Mouse (Mus musculus): ENCODE measurements at regions not wholly inside any gene's neighbourhood (a gene's known extent, or its start where the extent isn't known, plus 50 kb on each side); places are given as distances from the start of the nearest gene placed in this dataset.

DNA sequence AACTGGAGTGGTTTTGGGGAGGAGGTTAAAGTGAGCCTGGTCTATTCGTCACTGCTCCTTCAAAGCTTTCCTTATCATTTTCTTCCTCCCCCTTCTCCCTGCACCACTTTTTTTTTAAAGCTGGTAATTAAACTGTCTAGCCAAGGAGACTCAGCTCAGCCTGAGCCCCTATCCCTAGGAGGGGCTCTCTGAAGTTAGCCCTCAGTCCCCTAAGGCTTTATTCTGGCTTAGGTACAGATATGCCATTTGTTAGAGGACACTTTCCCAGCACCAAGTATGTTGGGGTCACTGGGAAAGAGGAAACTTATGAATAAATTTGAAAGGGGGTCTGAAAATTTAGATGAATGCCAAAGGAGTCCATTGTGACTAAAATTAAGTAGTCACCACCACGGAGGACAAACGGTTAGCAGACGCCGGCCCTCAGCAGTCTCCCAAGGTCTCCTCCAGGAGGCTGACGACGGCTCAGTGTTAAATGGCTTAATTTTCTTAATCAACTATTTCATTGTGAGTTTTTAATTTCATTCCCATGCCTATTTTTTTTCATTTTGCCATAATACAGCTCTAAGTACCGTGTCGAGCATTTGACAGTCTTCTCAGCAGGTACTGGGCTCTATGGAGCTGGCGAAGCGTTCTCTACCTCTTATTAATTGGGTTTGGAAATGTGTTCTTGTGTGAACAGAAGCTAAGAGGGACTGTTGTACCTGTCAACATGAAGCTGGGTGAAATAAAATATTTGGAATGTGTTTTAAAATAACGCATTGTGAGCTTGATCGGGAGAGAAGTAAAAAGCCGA, 370.6 kb upstream of the Cited2 start:
- DNase-seq (ENCODE audit: low read depth, low spot score): no peak

- no peak for DNase-seq (ENCODE audit: low read depth, low spot score)
Observed at GRCm38 (mm10) chr10:17355476-17355875, 367.5 kb upstream of the Cited2 start.

DNA sequence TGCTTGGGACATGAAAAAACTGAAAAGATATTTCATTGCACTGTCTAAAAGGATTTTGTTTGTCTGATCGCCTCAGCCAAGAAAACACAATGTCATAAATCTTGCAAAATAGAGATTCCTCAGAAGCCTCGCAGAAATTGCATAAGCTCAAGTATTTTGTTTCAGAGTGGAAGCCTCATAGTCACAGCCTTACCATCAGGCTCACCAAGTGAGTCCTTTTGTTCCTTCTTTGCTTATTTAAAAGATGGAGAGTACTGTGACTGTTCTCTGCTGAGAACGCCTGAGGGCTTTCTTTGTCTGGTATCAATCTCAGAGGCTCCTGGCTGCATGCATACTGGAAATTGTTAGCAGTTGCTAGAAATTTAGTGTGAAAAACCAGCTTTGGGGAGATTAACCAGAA, 367.0 kb upstream of the Cited2 start:
- DNase-seq (ENCODE audit: low read depth, low spot score): no peak

DNA sequence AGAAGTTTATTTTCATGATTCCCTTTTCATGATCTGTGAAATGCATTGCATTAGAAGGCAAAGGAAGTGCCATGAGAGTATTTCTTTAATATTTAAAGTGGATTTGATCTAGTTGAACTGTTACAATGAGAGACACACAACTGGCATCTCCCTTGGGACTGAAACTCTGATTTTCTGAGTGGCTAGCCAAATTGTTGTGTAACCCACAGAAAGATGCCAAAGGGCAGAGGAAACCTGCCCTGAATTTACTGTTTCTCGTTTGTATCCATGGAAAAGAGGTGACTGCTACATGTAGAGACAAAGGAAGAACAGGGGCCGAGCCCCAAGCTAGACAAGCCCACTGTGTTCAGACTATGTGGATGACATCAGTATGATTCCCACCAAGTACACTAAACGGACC, 360.4 kb upstream of the Cited2 start:
- no peak for DNase-seq (ENCODE audit: low read depth, low spot score)

GRCm38 (mm10) chr10:17366042-17366740, 356.8 kb upstream of the Cited2 start:
- DNase-seq (ENCODE audit: low read depth, low spot score): no peak

DNA sequence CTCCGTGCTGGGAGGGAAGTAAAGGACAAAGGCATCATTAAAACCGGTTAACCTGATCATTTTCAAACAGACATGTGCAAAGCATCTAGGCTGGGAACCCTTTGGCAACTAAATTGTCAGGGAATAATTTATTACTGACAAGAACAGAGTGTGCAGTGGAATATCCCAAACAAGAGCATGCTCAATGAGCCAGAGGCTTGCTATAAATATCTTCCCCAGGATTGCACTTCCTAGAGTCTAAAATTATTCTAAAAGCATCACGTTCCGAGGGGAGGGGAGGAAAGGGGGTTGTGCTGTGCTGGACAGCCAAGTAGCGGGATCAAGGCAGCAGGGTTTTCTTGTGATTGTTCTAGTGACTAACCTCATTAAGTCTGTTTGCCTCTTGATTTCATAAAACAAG, 356.0 kb upstream of the Cited2 start:
- no peak for DNase-seq (ENCODE audit: low read depth, low spot score)

DNA sequence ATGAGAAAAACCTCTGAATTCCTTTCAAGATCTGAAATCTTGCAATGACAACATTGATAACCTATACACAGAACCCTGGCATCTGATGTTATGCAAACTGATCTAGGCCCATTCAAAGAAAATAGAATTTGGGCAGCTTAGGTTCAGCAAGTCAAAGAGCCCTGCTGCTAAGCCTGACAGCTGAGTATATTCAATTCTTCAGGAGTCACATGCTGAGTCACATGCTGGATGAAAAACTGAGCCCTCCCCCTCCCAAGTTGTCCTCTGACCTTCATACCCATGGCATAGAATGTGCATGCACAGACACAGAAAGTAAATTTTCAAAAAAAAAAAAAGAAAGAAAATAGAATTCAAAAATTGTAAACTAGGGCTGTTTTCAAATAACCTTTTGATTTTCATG, 355.6 kb upstream of the Cited2 start:
- DNase-seq (ENCODE audit: low read depth, low spot score): no peak

DNA sequence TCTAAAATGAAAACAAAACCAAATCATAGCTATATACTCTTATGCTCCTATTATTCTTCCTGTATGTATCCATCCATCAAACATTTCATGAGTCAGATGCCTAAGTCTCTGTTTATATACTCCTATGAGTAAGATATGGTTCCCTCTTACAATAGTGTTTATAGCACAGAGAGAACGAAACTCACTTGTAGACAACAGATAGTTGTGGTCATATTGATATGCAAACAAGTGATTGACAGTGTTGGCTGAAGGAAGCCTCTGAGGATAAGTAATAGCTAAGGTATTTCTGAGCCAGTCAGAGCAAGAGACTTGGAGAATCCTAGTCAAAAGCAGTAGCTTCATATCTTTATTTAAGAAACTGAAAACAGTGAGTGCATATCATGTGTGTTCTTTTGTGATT, 354.4 kb upstream of the Cited2 start:
- no peak for DNase-seq (ENCODE audit: low read depth, low spot score)

GRCm38 (mm10) chr10:17372905-17373304, 350.1 kb upstream of the Cited2 start:
- DNase-seq (ENCODE audit: low read depth, low spot score): no peak

- no peak for DNase-seq (ENCODE audit: low read depth, low spot score)
Observed at GRCm38 (mm10) chr10:17374047-17374446, 349.0 kb upstream of the Cited2 start.

DNA sequence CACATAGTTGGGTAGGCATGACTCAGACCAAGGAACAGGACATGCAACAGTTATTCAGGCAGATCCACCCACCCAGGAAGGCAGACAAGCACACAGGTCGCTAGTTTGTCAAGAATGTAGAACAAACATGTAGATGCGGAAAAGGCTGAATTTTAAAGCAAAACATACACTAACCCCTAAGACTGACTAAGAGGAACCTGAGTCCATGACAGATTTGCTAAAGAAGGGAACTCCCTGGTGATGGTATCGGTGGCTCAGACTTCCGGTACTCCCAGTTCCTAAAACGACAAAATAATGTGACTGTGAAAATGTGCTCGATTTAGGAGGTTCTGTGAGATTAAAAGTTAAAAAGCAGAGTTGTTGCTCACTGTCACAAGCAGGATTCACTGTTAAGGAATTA, 340.0 kb upstream of the Cited2 start:
- no peak for DNase-seq (ENCODE audit: low read depth, low spot score)

DNA sequence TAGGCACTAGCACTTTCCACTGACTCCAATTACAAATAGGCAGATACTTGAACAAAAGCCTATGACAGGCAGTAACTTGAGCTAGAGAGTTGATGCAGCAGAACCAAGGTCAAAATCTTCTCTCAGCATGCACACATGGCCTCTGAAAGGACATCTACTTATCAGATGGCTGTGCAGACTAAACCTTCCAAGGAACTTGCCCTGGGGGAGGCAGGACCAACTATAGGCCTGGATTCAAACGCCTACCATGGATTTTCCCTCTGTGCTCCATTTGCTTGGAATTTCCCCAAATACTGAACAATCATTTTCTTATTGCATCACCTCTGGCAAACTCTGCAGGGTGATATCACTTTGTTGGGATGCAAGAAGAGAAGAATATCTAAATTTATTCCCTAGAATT, 337.8 kb upstream of the Cited2 start:
- no peak for DNase-seq (ENCODE audit: low read depth, low spot score)

DNA sequence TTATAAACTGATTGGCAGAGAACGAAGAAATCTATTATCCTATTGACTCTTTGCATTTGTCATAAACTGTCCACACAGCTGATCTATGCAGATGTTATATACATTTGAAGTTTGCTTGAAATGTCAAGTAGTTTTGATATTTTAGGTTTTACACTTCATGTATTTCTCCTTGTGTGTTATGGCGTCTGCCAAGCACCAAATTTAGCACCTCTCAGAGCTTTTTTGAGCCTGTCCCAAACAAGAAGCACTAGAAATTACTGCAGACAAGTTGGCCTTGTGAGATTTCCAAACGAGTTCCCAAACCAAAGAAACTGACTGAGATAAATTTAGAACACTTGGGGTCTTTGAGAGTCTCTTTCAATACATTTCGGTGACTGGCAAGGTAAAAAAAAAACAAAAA, 335.7 kb upstream of the Cited2 start:
- no peak for DNase-seq (ENCODE audit: low read depth, low spot score)

- DNase-seq (ENCODE audit: low read depth, low spot score): no peak
Observed at GRCm38 (mm10) chr10:17395495-17396224, 327.4 kb upstream of the Cited2 start.

GRCm38 (mm10) chr10:17403899-17404298, 319.1 kb upstream of the Cited2 start:
- no peak for DNase-seq (ENCODE audit: low read depth, low spot score)

DNA sequence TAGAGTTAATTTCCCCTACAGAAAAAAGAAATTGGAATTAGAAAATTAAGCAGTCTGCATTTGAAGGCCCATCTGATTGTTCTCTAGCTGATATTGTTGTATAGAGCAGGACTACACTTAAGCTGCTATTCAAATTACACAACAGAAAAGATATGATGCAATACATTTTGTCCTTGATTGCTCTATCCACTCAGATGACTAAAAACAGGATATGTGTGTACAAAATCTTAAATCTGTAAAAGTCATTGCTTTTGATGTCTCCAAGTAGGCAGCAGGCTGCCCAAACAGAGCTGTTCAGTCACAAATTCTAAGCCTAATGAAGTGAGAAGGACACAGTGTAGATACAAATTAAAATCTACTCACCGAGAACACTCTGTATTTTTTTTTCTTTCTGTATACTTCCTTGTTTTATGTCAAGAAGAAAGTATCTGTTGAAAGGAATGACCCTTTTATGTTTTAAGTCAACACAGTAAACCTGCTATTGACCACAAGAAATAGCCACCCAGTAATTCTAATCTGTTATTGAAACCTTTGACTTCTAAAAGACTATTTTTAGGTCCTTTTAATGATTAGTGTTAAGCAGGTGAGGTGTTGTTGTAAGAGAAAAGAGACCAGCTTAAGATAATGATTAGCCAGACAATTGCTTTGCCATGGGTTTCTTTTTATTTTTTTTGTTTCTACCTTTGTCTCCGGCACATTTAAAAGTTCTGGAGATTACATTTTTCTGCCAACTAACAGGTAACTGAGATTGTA, 315.0 kb upstream of the Cited2 start:
- DNase-seq (ENCODE audit: low read depth, low spot score): no peak

GRCm38 (mm10) chr10:17408781-17409180, 314.2 kb upstream of the Cited2 start:
- no peak for DNase-seq (ENCODE audit: low read depth, low spot score)

DNA sequence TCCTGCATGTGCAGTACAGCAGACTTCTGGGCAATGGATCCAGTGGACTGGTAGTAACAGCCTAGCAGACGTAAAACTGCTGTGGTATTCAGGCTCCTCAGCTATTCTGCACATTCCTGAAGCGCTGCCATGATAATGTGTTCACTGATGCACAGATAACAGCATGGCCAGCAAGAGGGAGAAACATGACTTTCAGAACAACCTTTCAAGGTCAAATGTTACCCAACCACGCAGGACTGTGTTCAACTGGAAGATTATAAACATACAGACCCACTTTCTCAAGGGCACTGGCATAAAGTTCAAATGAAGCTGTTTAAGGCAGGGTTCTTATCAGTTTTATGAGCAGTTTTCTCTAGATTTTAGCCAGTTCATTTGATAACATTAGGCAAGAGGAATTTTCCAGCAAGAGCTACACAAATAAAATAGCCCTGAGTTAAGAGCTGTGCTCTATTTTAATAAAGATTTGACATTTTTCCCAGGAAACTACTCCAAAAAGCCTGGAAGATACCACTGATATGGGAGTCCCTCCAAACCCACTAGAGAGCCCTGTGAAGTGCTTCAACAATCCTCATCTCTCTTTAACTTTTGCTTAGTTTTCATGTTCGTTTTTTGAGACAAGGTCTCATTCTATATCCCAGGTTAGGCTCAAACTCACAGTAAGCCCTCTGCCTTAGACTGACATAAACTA, 311.6 kb upstream of the Cited2 start:
- DNase-seq (ENCODE audit: low read depth, low spot score): no peak

- DNase-seq (ENCODE audit: low read depth, low spot score): no peak
Observed at GRCm38 (mm10) chr10:17415112-17415511, 307.9 kb upstream of the Cited2 start.

DNA sequence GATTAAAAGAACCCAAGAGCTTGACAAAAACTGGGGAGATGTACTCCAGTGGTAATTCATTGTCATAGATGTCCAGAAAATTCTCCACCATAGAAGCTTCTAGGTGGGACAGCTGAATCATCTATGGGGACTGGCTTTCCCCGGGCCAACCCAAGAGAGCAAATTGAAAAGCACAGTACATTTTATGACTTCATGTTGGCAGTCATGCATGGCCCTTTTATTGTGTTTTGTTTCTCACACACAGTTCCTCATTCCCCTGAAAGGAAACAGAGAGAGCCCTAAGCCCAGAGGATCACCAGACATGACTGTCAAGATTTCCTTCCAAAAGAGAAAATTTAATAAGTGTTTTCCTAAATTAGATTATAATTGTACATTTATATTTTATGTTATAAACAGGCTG, 306.9 kb upstream of the Cited2 start:
- no peak for DNase-seq (ENCODE audit: low read depth, low spot score)

DNA sequence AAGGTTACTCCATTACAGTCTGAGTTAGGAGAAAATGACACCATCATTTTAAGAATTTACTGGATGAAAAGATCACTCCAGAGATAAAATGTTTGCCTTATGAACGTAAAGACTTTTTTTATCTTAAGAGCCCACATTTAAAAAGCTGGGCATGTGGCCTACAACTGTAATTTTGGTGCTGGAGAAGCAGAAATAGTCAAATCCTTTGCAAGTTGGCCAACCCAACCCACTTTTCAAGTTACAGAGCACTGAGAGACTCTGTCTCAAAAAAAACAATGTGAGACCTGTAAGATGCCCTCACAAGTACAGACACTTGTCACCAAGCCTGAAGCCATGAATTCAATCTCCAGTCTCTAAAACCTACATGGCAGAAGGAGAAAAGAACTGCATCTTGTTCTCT, 305.6 kb upstream of the Cited2 start:
- no peak for DNase-seq (ENCODE audit: low read depth, low spot score)
